Mouse (Mus musculus): ENCODE measurements around the gene Abhd13.

DNA sequence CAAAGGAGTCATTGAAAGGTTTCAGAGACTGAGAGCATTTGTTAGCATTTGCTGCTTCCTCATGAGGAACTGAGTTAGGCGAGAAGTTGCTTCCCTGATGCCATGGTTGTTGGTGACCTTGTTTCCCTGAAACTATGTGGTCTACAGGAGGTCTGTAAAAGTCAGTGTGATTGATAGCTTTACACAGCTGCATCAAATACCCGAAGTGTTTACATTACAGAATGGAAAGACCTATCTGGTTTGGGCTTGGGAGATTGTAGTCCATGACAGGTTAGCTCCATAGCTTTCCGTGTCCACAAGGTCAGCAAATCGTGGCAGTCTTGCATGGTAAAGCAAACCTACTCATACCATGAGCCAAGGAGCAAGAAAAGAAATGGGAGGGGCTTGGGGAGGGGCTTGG lies 19.2 kb upstream of the Abhd13 start:
- TF ChIP-seq CTCF (IDR thresholded peaks at IDR 0.05) (no peak), EP300 (IDR thresholded peaks at IDR 0.05) (no peak)

Data from lung, postnatal 0 days (tissue).